Mouse (Mus musculus) hindbrain, embryonic 11.5 days (tissue): ENCODE measurements at regions not wholly inside any gene's neighbourhood (a gene's known extent, or its start where the extent isn't known, plus 50 kb on each side); places are given as distances from the start of the nearest gene placed in this dataset.
"Not testable (repeated sequence)": the region's sequence is repeated elsewhere in the genome, so short reads cannot be mapped to it uniquely, and the experiment has no call there.

Experiments used
- ATAC-seq: fragments of 200-750 bp; cut with Nextera tagmentation; 2 replicates; pipeline ENCODE4 v1.8.0; 2017; ENCODE audit warnings: mild to moderate bottlenecking, moderate TSS enrichment, moderate library complexity; ENCODE audit not compliant: low FRiP score
- DNase-seq: peaks from one replicate; pipeline ENCODE4 v3.0.0-alpha.2; 2015; ENCODE audit warnings: low spot score
- H3K27ac ChIP-seq: fragments of 300-500 bp; sonication (generic); 2 replicates; pipeline ENCODE4 v1.5.1; 2014; ENCODE audit warnings: mild to moderate bottlenecking, low read depth, low read length
- H3K27me3 ChIP-seq: fragments of 300-500 bp; sonication (generic); 2 replicates; pipeline ENCODE4 v1.6.1; 2014; ENCODE audit warnings: mild to moderate bottlenecking, low read length, moderate library complexity, mixed read lengths; ENCODE audit not compliant: control insufficient read depth, insufficient read depth
- H3K36me3 ChIP-seq: fragments of 300-500 bp; sonication (generic); 2 replicates; pipeline ENCODE4 v1.6.1; 2014; ENCODE audit warnings: mild to moderate bottlenecking, low read length, moderate library complexity, mixed read lengths; ENCODE audit not compliant: control insufficient read depth, insufficient read depth
- H3K4me1 ChIP-seq: fragments of 300-500 bp; sonication (generic); replicated peaks from 2 replicates; pipeline ENCODE4 v1.6.1; 2014; ENCODE audit warnings: low read length, mixed read lengths; ENCODE audit not compliant: control insufficient read depth, insufficient read depth
- H3K4me2 ChIP-seq: fragments of 300-500 bp; sonication (generic); replicated peaks from 2 replicates; pipeline ENCODE4 v1.6.1; 2014; ENCODE audit warnings: mild to moderate bottlenecking, low read depth, low read length
- H3K4me3 ChIP-seq: fragments of 300-500 bp; sonication (generic); 2 replicates; pipeline ENCODE4 v1.5.1; 2014; ENCODE audit warnings: low read depth, low read length
- H3K9ac ChIP-seq: fragments of 300-500 bp; sonication (generic); 2 replicates; pipeline ENCODE4 v1.6.1; 2014; ENCODE audit warnings: low read depth, low read length
- H3K9me3 ChIP-seq: fragments of 300-500 bp; sonication (generic); 2 replicates; pipeline ENCODE4 v1.6.1; 2016; ENCODE audit warnings: low read length; ENCODE audit not compliant: control insufficient read depth
- WGBS: fragments of 180-500 bp; shearing (Covaris S2); extraction: QIAGEN DNeasy Blood & Tissue Kit; methylation state at CpG from one replicate; pipeline ENCODE4 v1.1.7; 2014; 5-methylcytosine and 5-hydroxymethylcytosine counted together

- not testable (repeated sequence) for ATAC-seq, H3K27ac ChIP-seq, H3K9ac ChIP-seq, H3K4me3 ChIP-seq, H3K27me3 ChIP-seq, DNase-seq, H3K36me3 ChIP-seq, H3K9me3 ChIP-seq, H3K4me2 ChIP-seq, H3K4me1 ChIP-seq
- WGBS = 95% methylated on average over 8 of the region's 8 CpGs
Measured at GRCm38 (mm10) chr14:87289266-87289665, 127.2 kb upstream of the Tdrd3 start.

GRCm38 (mm10) chr14:87289708-87290243 lies 126.7 kb upstream of the Tdrd3 start:
- Histone ChIP-seq H3K27ac (no peak overlapping the region), H3K36me3 (no peaks in the 10 kb centered on the region), H3K9me3 (no peaks in the 10 kb centered on the region), H3K4me1 (no peaks in the 10 kb centered on the region), H3K4me3 (no peak overlapping the region), H3K4me2 (no peak overlapping the region), H3K9ac (no peak overlapping the region), H3K27me3 (no peaks in the 10 kb centered on the region)
- DNase-seq (no peak), ATAC-seq (no peak)
- WGBS = 95% methylated on average over 4 of the region's 4 CpGs

GRCm38 (mm10) chr14:87295206-87295605 lies 121.2 kb upstream of the Tdrd3 start:
- Histone ChIP-seq H3K9ac (no peak overlapping the region), H3K4me3 (no peak overlapping the region), H3K27me3 (no peaks in the 10 kb centered on the region), H3K36me3 (no peaks in the 10 kb centered on the region), H3K27ac (no peak overlapping the region), H3K4me1 (no peaks in the 10 kb centered on the region), H3K4me2 (no peak overlapping the region), H3K9me3 (no peaks in the 10 kb centered on the region)
- ATAC-seq (no peak), DNase-seq (no peak)
- WGBS = 87% methylated on average over 3 of the region's 3 CpGs

GRCm38 (mm10) chr14:87297160-87297559 lies 119.3 kb upstream of the Tdrd3 start:
- ATAC-seq (no peak), DNase-seq (no peak)
- Histone ChIP-seq H3K27ac (no peak overlapping the region), H3K27me3 (no peaks in the 10 kb centered on the region), H3K36me3 (no peaks in the 10 kb centered on the region), H3K4me3 (no peak overlapping the region), H3K9ac (no peak overlapping the region), H3K9me3 (no peaks in the 10 kb centered on the region), H3K4me1 (no peaks in the 10 kb centered on the region), H3K4me2 (no peak overlapping the region)
- 30% methylated on average over 5 of the region's 5 CpGs for WGBS

GRCm38 (mm10) chr14:87300838-87301237 lies 115.6 kb upstream of the Tdrd3 start:
- Histone ChIP-seq H3K4me1 (no peaks in the 10 kb centered on the region), H3K9ac (no peak overlapping the region), H3K36me3 (no peaks in the 10 kb centered on the region), H3K9me3 (no peaks in the 10 kb centered on the region), H3K4me3 (no peak overlapping the region), H3K4me2 (no peak overlapping the region), H3K27ac (no peak overlapping the region), H3K27me3 (no peaks in the 10 kb centered on the region)
- ATAC-seq (0 out of 2 replicates have a peak, but pooled peaks have one; percentile 38), DNase-seq (no peak)
- WGBS = 76% methylated on average over 4 of the region's 4 CpGs

GRCm38 (mm10) chr14:87301564-87301963 lies 114.9 kb upstream of the Tdrd3 start:
- 90% methylated on average over 5 of the region's 5 CpGs for WGBS
- no peak overlapping the region for H3K4me3 ChIP-seq
- DNase-seq = no peak
- no peak overlapping the region for H3K27ac ChIP-seq
- H3K9me3 ChIP-seq = no peaks in the 10 kb centered on the region
- no peaks in the 10 kb centered on the region for H3K36me3 ChIP-seq
- ATAC-seq = no peak
- no peaks in the 10 kb centered on the region for H3K4me1 ChIP-seq
- no peaks in the 10 kb centered on the region for H3K27me3 ChIP-seq
- H3K4me2 ChIP-seq = no peak overlapping the region
- H3K9ac ChIP-seq = no peak overlapping the region

GRCm38 (mm10) chr14:87305481-87305880 lies 111.0 kb upstream of the Tdrd3 start:
- WGBS = 86% methylated on average over 2 of the region's 2 CpGs
- no peaks in the 10 kb centered on the region for H3K9me3 ChIP-seq
- no peaks in the 10 kb centered on the region for H3K27me3 ChIP-seq
- no peak overlapping the region for H3K4me3 ChIP-seq
- no peak for DNase-seq
- ATAC-seq = no peak
- H3K27ac ChIP-seq = no peak overlapping the region
- no peaks in the 10 kb centered on the region for H3K36me3 ChIP-seq
- no peak overlapping the region for H3K4me2 ChIP-seq
- H3K9ac ChIP-seq = no peak overlapping the region
- no peaks in the 10 kb centered on the region for H3K4me1 ChIP-seq

- Histone ChIP-seq H3K36me3 (no peaks in the 10 kb centered on the region), H3K27ac (no peak overlapping the region), H3K9ac (no peak overlapping the region), H3K9me3 (no peaks in the 10 kb centered on the region), H3K4me1 (no peaks in the 10 kb centered on the region), H3K4me2 (no peak overlapping the region), H3K4me3 (no peak overlapping the region), H3K27me3 (no peaks in the 10 kb centered on the region)
- DNase-seq (no peak), ATAC-seq (no peak)
- 80% methylated on average over 7 of the region's 7 CpGs for WGBS
Measured at GRCm38 (mm10) chr14:87306011-87306410, 110.4 kb upstream of the Tdrd3 start.

GRCm38 (mm10) chr14:87308016-87308415 lies 108.4 kb upstream of the Tdrd3 start:
- Histone ChIP-seq H3K4me2 (no peak overlapping the region), H3K27ac (no peak overlapping the region), H3K36me3 (no peaks in the 10 kb centered on the region), H3K4me1 (no peaks in the 10 kb centered on the region), H3K4me3 (no peak overlapping the region), H3K9ac (no peak overlapping the region), H3K27me3 (no peaks in the 10 kb centered on the region), H3K9me3 (no peaks in the 10 kb centered on the region)
- DNase-seq = peak; percentile 21
- 38% methylated on average over 7 of the region's 7 CpGs for WGBS
- peak; percentile 83 for ATAC-seq
